Mouse (Mus musculus): Measurements from ENCODE around the gene Srgap2. TPM values are rescaled to one million over a fixed set of nuclear protein-coding genes. Genes with fewer than 3 reads are reported as not detected.

Srgap2 gene
- polyA plus RNA-seq, 1 experiment: 83.8 TPM

DNA sequence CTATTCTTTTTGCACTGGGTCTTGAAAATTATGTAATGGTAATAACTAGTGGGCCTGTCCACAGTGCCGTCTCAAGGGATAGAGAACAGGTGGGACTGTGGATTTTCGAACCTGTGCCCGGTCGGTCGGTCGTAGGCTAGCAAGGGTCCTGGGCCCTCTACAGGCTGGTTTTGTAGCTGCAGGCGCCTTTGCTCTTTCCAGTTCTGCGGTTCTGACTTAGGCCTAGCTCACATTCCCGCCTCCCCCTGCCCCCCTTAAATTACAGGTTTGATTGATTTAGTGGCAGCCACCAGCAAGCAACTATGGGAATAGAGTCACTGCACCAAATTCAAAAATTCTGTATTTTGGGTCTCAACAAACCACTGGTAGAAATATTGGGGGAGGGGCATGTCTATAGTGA is 281.2 kb downstream of the Srgap2 start:
- H3K4me3 ChIP-seq (ENCODE audit: low read depth, low read length): peak overlapping the region; percentile 52
- no peaks in the 10 kb centered on the region for H3K9me3 ChIP-seq (replicated peaks; ENCODE audit: control insufficient read depth, insufficient read depth, low read length, poor library complexity, severe bottlenecking)
- H3K9ac ChIP-seq (ENCODE audit: low read depth, poor library complexity, severe bottlenecking): no peak overlapping the region; the same call in 1 of the 2 replicates
- H3K4me1 ChIP-seq (ENCODE audit: control insufficient read depth, insufficient read depth, low read length): no peaks in the 10 kb centered on the region
- H3K27ac ChIP-seq (ENCODE audit: insufficient read depth, low read length): no peak overlapping the region
- H3K36me3 ChIP-seq (ENCODE audit: control insufficient read depth, insufficient read depth, low read length, poor library complexity, severe bottlenecking): no peaks in the 10 kb centered on the region
- H3K27me3 ChIP-seq (ENCODE audit: control insufficient read depth, insufficient read depth, low read length, poor library complexity, severe bottlenecking): peaks cover 10% of the 10 kb centered on the region; the same call in 1 of the 2 replicates
- peak; percentile 60 for TF ChIP-seq CTCF (IDR thresholded peaks at IDR 0.05; ENCODE audit: low read depth, low read length)
- TF ChIP-seq EP300 (IDR thresholded peaks at IDR 0.05; ENCODE audit: insufficient read depth, low read depth, low read length): no peak

DNA sequence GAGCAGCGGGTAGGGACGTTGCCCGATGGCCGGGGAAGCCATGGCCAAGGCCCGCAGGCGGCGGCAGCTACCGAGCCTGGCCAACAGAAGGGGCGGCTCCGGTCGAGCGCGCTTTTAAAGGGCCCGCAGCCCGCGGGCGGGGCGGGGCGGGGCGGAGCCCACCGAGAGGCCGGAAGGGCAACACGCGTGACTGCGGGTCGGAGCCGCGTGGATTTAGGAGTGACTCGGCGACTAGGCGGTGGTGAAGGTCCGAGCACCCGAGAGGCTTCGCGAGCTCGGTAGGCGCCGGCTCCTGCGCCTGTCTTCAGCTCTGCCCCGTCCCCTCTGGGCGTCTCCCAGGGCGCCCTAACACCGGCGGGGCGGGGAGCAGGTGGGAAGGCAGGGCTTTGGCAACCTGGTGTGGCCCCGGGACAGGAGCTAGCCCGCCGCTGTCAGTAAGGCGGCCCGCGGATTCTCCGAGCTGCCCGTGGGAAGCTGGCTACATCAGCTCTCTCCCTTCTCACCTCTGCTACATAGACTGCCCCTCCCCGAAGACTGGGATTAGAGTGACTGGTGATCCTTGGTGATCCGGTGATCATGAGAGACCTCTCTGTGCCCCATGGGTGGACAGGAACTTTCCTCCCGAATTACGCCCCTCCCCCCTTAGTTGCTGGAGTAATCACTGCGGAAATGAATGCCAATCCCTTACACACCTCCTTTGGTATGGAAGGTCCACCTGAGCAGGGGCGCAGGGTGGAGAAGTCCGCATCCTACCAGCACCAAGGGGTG is 281.9 kb downstream of the Srgap2 start, which contains the start of gene Rassf5:
Gene Rassf5, minus strand, starts transcription at position 170 of the 768 bp plus-strand sequence.
- no peaks in the 10 kb centered on the region for H3K4me1 ChIP-seq (ENCODE audit: control insufficient read depth, insufficient read depth, low read length)
- peak within 1 kb of the TSS; percentile 52 for H3K4me3 ChIP-seq (ENCODE audit: low read depth, low read length)
- H3K27ac ChIP-seq (ENCODE audit: insufficient read depth, low read length): no peak within 1 kb of the TSS
- H3K9me3 ChIP-seq (replicated peaks; ENCODE audit: control insufficient read depth, insufficient read depth, low read length, poor library complexity, severe bottlenecking): no peaks in the 10 kb centered on the region
- TF ChIP-seq POLR2A (IDR thresholded peaks at IDR 0.05; ENCODE audit: insufficient read depth, low read length): no peak
- no peak for TF ChIP-seq CTCF (IDR thresholded peaks at IDR 0.05; ENCODE audit: low read depth, low read length)
- no peak for TF ChIP-seq EP300 (IDR thresholded peaks at IDR 0.05; ENCODE audit: insufficient read depth, low read depth, low read length)
- peaks cover 10% of the 10 kb centered on the region; the same call in 1 of the 2 replicates for H3K27me3 ChIP-seq (ENCODE audit: control insufficient read depth, insufficient read depth, low read length, poor library complexity, severe bottlenecking)
- no peaks in the 10 kb centered on the region for H3K36me3 ChIP-seq (ENCODE audit: control insufficient read depth, insufficient read depth, low read length, poor library complexity, severe bottlenecking)
- peak within 1 kb of the TSS; percentile 59 for H3K9ac ChIP-seq (ENCODE audit: low read depth, poor library complexity, severe bottlenecking)

DNA sequence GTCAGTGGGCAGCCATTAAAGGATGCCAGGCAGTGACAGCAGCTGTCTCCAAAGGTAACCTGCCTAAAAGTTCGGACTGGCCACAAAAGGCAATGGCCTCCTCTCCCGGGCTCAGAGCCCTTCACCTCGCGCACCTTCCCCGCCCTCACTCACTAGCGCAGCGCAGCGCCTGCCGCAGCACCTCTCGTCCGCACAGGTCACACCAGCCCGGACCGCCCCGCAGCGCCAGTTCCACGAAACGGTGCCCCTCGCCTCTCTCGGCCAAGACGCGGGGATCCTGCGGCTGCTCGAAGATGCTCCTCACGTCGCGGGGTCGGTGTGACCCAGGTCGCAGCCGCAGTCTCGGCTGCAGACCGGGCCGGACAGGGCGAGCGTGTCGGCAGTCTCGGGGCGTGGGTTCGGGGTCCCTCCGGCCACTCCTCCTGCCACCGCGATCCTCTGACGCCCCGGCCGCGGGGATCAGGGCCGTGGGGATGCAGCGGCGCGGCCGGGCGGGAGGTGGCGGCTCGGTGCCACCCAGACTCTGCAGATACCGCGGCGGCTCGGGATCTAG is 282.5 kb downstream of the Srgap2 start:
- Histone ChIP-seq H3K9me3 (replicated peaks; ENCODE audit: control insufficient read depth, insufficient read depth, low read length, poor library complexity, severe bottlenecking) (no peaks in the 10 kb centered on the region), H3K9ac (ENCODE audit: low read depth, poor library complexity, severe bottlenecking) (peak overlapping the region; percentile 59), H3K27me3 (ENCODE audit: control insufficient read depth, insufficient read depth, low read length, poor library complexity, severe bottlenecking) (peaks cover 10% of the 10 kb centered on the region; the same call in 1 of the 2 replicates), H3K27ac (ENCODE audit: insufficient read depth, low read length) (no peak overlapping the region), H3K4me1 (ENCODE audit: control insufficient read depth, insufficient read depth, low read length) (no peaks in the 10 kb centered on the region), H3K4me3 (ENCODE audit: low read depth, low read length) (peak overlapping the region; percentile 52), H3K36me3 (ENCODE audit: control insufficient read depth, insufficient read depth, low read length, poor library complexity, severe bottlenecking) (no peaks in the 10 kb centered on the region)
- TF ChIP-seq EP300 (IDR thresholded peaks at IDR 0.05; ENCODE audit: insufficient read depth, low read depth, low read length) (no peak), POLR2A (IDR thresholded peaks at IDR 0.05; ENCODE audit: insufficient read depth, low read length) (no peak), CTCF (IDR thresholded peaks at IDR 0.05; ENCODE audit: low read depth, low read length) (no peak)

DNA sequence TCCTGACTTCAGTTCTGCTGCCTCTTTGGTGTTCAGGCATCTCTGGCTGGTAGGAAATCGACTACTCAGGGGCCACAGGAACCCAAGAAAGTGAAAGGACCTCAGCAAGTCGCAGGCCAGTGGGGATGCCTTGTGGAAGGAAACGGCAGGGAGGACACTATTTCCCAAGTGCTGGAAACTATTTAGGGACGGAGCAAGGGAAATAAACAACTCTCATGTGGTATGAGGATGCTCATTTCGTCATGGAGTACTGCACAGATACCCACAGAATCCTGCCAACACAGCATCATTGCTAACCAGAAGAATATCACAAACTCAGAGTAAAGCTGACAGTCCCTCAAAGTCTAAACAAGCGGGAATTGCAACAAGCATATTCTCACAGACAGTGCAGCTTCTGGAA is 284.2 kb downstream of the Srgap2 start:
- no peaks in the 10 kb centered on the region for H3K4me1 ChIP-seq (ENCODE audit: control insufficient read depth, insufficient read depth, low read length)
- no peak overlapping the region for H3K9ac ChIP-seq (ENCODE audit: low read depth, poor library complexity, severe bottlenecking)
- no peak overlapping the region for H3K27ac ChIP-seq (ENCODE audit: insufficient read depth, low read length)
- TF ChIP-seq POLR2A (IDR thresholded peaks at IDR 0.05; ENCODE audit: insufficient read depth, low read length): no peak
- no peak for TF ChIP-seq CTCF (IDR thresholded peaks at IDR 0.05; ENCODE audit: low read depth, low read length)
- no peak for TF ChIP-seq EP300 (IDR thresholded peaks at IDR 0.05; ENCODE audit: insufficient read depth, low read depth, low read length)
- no peaks in the 10 kb centered on the region for H3K9me3 ChIP-seq (replicated peaks; ENCODE audit: control insufficient read depth, insufficient read depth, low read length, poor library complexity, severe bottlenecking)
- peaks cover 10% of the 10 kb centered on the region; the same call in 1 of the 2 replicates for H3K27me3 ChIP-seq (ENCODE audit: control insufficient read depth, insufficient read depth, low read length, poor library complexity, severe bottlenecking)
- no peak overlapping the region for H3K4me3 ChIP-seq (ENCODE audit: low read depth, low read length)
- H3K36me3 ChIP-seq (ENCODE audit: control insufficient read depth, insufficient read depth, low read length, poor library complexity, severe bottlenecking): no peaks in the 10 kb centered on the region

DNA sequence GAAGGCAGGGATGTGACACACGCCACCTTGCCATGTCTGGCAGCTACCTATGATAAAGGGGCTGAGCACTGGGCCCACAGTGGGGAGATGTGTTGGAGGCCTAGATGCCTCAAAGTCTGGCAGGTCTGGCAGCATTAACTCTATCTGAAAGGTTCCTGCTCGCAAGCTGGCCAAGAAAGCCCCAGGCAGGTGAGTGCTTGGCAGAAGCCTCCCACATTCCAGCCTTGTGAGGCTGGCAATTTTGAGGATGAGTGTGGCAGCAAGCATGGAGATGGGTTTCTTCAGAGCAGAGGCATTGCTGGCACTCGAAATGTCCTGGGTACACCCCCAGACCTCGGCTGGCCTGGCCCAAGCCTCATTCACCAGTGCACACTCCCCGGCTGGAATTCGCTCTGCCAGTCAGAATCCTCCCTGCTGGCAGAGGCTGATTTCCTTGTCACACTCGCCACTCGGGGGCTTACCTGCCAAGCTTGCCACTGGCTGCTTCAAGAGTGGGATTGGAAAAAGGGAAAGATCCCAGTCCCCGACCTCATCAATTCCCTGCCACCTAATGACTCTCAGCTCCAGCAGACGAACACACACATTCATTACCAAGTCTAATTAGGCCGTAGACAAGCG is 287.5 kb downstream of the Srgap2 start:
- Histone ChIP-seq H3K4me1 (ENCODE audit: control insufficient read depth, insufficient read depth, low read length) (no peaks in the 10 kb centered on the region), H3K4me3 (ENCODE audit: low read depth, low read length) (no peak overlapping the region), H3K27me3 (ENCODE audit: control insufficient read depth, insufficient read depth, low read length, poor library complexity, severe bottlenecking) (peaks cover 2% of the 10 kb centered on the region; the same call in 1 of the 2 replicates), H3K9me3 (replicated peaks; ENCODE audit: control insufficient read depth, insufficient read depth, low read length, poor library complexity, severe bottlenecking) (no peaks in the 10 kb centered on the region), H3K9ac (ENCODE audit: low read depth, poor library complexity, severe bottlenecking) (no peak overlapping the region), H3K27ac (ENCODE audit: insufficient read depth, low read length) (no peak overlapping the region), H3K36me3 (ENCODE audit: control insufficient read depth, insufficient read depth, low read length, poor library complexity, severe bottlenecking) (no peaks in the 10 kb centered on the region)
- TF ChIP-seq CTCF (IDR thresholded peaks at IDR 0.05; ENCODE audit: low read depth, low read length) (no peak), EP300 (IDR thresholded peaks at IDR 0.05; ENCODE audit: insufficient read depth, low read depth, low read length) (no peak), POLR2A (IDR thresholded peaks at IDR 0.05; ENCODE audit: insufficient read depth, low read length) (no peak)

Measured in ES-Bruce4 (cell line).